Mouse (Mus musculus) retina, postnatal 7 days (tissue): ENCODE results near the gene Slc16a3.

Experiments used
- DNase-seq: peaks from one replicate; pipeline ENCODE4 v3.0.0-alpha.2; 2012; ENCODE audit warnings: low read depth, low spot score

Slc16a3 gene

GRCm38 (mm10) chr11:120948328-120948727, at the start of gene Slc16a3:
Slc16a3 (plus strand) TSS chr11:120948480.
- DNase-seq = no peak

- DNase-seq = no peak
Measured at GRCm38 (mm10) chr11:120900276-120901244, 47.7 kb upstream of the Slc16a3 start.

- DNase-seq = no peak
Measured at GRCm38 (mm10) chr11:120901729-120902486, 46.4 kb upstream of the Slc16a3 start.

- DNase-seq = no peak
Measured at GRCm38 (mm10) chr11:120902487-120903142, 45.7 kb upstream of the Slc16a3 start.

- DNase-seq = no peak
Measured at GRCm38 (mm10) chr11:120903159-120903850, 45.0 kb upstream of the Slc16a3 start.

GRCm38 (mm10) chr11:120904561-120904960, 43.7 kb upstream of the Slc16a3 start:
- DNase-seq = no peak

GRCm38 (mm10) chr11:120905430-120905873, 42.8 kb upstream of the Slc16a3 start:
- DNase-seq = peak; percentile 65

GRCm38 (mm10) chr11:120913796-120914195, 34.5 kb upstream of the Slc16a3 start:
- no peak for DNase-seq

GRCm38 (mm10) chr11:120916477-120916876, 31.8 kb upstream of the Slc16a3 start:
- no peak for DNase-seq

- no peak for DNase-seq
Measured at GRCm38 (mm10) chr11:120917756-120918155, 30.5 kb upstream of the Slc16a3 start.

GRCm38 (mm10) chr11:120922528-120922927, 25.8 kb upstream of the Slc16a3 start:
- no peak for DNase-seq

GRCm38 (mm10) chr11:120928468-120928867, 19.8 kb upstream of the Slc16a3 start:
- DNase-seq = no peak

- no peak for DNase-seq
Measured at GRCm38 (mm10) chr11:120931479-120931878, 16.8 kb upstream of the Slc16a3 start.

- peak; percentile 85 for DNase-seq
Measured at GRCm38 (mm10) chr11:120932564-120933398, 15.5 kb upstream of the Slc16a3 start, which contains the start of gene Ccdc57. Ccdc57 (minus strand) TSS chr11:120932872.

GRCm38 (mm10) chr11:120937976-120938375, 10.3 kb upstream of the Slc16a3 start:
- no peak for DNase-seq

GRCm38 (mm10) chr11:120938795-120939194, 9.5 kb upstream of the Slc16a3 start:
- DNase-seq = no peak

- DNase-seq = no peak
Measured at GRCm38 (mm10) chr11:120939712-120940341, 8.5 kb upstream of the Slc16a3 start.

- DNase-seq = no peak
Measured at GRCm38 (mm10) chr11:120940959-120941358, 7.3 kb upstream of the Slc16a3 start.

GRCm38 (mm10) chr11:120945266-120945665, 3.0 kb upstream of the Slc16a3 start:
- no peak for DNase-seq

- no peak for DNase-seq
Measured at GRCm38 (mm10) chr11:120945926-120946325, 2.4 kb upstream of the Slc16a3 start.
